Mouse (Mus musculus) olfactory bulb, adult 2 months (tissue): ENCODE results near the gene Plp2.

Experiments used
- CTCF ChIP-seq: fragments of 200-500 bp; IDR thresholded peaks from 2 replicates; pipeline ENCODE4 v1.5.1; 2012; ENCODE audit warnings: low read depth, mild to moderate bottlenecking, low read length, moderate library complexity; ENCODE audit not compliant: insufficient read depth
- POLR2A ChIP-seq: fragments of 200-500 bp; IDR thresholded peaks from 2 replicates; pipeline ENCODE4 v1.6.1; 2012; ENCODE audit warnings: mild to moderate bottlenecking, low read depth, low read length, moderate library complexity; ENCODE audit not compliant: insufficient read depth

DNA sequence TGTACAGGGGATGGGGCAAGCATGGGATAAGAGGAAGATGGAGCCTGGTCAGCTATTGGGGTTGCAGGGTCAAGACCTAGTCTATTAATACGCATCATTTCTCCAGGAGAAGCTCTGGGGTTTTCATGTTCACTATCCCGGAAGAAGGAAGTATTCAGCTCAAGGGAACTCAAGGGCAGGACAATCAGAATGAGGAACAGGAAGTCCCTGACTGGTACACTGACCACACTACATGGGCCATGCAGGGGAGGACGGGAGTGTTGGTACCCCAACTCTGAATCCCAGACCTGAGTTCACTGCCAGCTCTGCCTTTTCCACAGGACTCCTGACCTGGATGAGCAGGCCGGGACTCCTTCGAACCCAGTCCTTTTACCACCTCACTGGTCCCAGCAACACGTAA lies 38.6 kb downstream of the Plp2 start:
- TF ChIP-seq POLR2A: no peak
- no peak for TF ChIP-seq CTCF
